Mouse (Mus musculus) bone marrow macrophage, adult 2 months (primary cell): ENCODE data around the gene 9930021J03Rik.

Source experiments
- CTCF ChIP-seq: IDR thresholded peaks from 2 replicates; pipeline ENCODE4 v1.5.1; 2012; ENCODE audit warnings: low read depth, mild to moderate bottlenecking, low read length, moderate library complexity
- POLR2A ChIP-seq: IDR thresholded peaks from 2 replicates; pipeline ENCODE4 v1.6.1; 2012; ENCODE audit warnings: mild to moderate bottlenecking, low read depth, low read length, borderline replicate concordance

GRCm38 (mm10) chr19:29670247-29670646 lies 135.5 kb downstream of the 9930021J03Rik start:
- TF ChIP-seq CTCF (no peak), POLR2A (no peak)
